In the genomic region with DNA sequence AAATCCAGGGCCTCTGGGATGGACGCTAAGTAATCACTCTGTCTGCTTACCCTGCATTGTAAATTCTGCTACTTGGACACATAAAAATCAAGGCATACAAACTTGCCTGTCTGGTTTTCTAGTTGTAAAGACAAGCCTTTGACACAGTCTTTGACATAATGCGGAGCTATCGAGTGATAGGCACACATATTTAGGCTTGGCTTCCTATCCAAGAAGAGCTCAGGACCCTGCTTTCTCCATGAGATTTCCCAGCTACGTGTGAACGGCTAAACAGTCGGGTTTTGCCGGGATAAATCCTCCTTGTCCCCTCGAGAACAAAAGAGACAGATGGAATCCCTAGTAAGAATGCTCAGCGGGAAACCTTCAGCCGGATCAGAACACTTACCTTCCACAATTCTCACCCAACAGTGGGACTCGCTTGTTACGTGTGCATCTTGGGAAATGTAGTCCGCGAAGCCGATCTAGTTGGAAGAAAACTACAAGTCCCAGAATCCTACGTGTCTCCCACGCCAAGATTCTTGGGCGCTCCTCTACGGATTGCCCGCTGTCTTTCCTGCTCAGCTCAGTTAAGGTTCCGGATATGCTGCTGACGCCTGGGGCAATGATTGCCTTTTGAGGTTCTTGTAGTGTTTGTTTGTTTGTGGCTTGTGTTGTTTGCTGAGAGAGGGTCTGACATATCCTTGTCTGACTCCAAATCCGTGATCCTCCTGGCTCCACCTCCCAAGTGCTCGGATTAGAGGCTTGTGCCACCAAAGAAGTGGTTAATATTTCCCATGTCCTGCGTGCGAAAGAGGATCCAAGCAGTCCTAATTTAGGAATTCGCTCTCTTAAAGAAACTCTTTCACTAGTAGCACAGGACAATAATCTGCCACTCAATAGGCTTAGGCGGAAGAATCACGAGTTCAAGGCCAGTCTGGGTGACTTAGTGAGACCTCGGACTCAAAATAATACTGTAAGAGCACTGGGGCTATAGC, we compare ENCODE assay signal across 8 mouse cellular contexts. TPM values are rescaled to one million over a fixed set of nuclear protein-coding genes. Genes with fewer than 3 reads are reported as not detected.
A peak's percentile ranks its signal among the peaks of the same experiment; 100 is the strongest.
DNase-seq lines count a peak whose midpoint lies in the region; ATAC-seq and TF ChIP-seq lines count a peak whose summit lies in the region.

Gene Sirt4 (minus strand): TSS at position 779 of the 974 bp plus-strand sequence.

- no peak for TF ChIP-seq CTCF in midbrain, postnatal 0 days (IDR thresholded peaks at IDR 0.05)

- H3K9ac ChIP-seq in embryonic facial prominence, embryonic 15.5 days, result peak within 1 kb of the TSS; percentile 56
- H3K9ac ChIP-seq in limb, embryonic 14.5 days (ENCODE audit: low read depth, low read length, severe bottlenecking), result peak within 1 kb of the TSS; percentile 41
- H3K9ac ChIP-seq in midbrain, postnatal 0 days (replicated peaks; ENCODE audit: low read length, poor library complexity, severe bottlenecking), result peak within 1 kb of the TSS; percentile 63
- peak within 1 kb of the TSS; percentile 45 for H3K9ac ChIP-seq in stomach, embryonic 14.5 days (replicated peaks; ENCODE audit: low read depth, low read length)

- peak; percentile 24; the same call in 1 of the 2 replicates for TF ChIP-seq POLR2A in limb, embryonic 14.5 days (IDR thresholded peaks at IDR 0.05; ENCODE audit: borderline replicate concordance, extremely low read depth, insufficient read depth, insufficient read length)

- H3K36me3 ChIP-seq in embryonic facial prominence, embryonic 15.5 days, result peaks cover 7% of the 10 kb centered on the region
- peaks cover 11% of the 10 kb centered on the region for H3K36me3 ChIP-seq in limb, embryonic 14.5 days (ENCODE audit: control insufficient read depth, insufficient read depth, low read length)
- 0 out of 2 replicates have a peak, but pooled peaks cover 2% of the 10 kb centered on the region for H3K36me3 ChIP-seq in midbrain, postnatal 0 days (ENCODE audit: insufficient read depth, low read length)
- peaks cover 5% of the 10 kb centered on the region; the same call in 1 of the 2 replicates for H3K36me3 ChIP-seq in stomach, embryonic 14.5 days (ENCODE audit: control insufficient read depth, insufficient read depth, low read length)

- peak within 1 kb of the TSS; percentile 88 for H3K27ac ChIP-seq in embryonic facial prominence, embryonic 15.5 days (replicated peaks)
- H3K27ac ChIP-seq in limb, embryonic 14.5 days (replicated peaks; ENCODE audit: low read depth, low read length), result peak within 1 kb of the TSS; percentile 40; the same call in 1 of the 2 replicates
- H3K27ac ChIP-seq in midbrain, postnatal 0 days (ENCODE audit: low read depth, low read length), result peak within 1 kb of the TSS; percentile 85
- peak within 1 kb of the TSS; percentile 68; the same call in 1 of the 2 replicates for H3K27ac ChIP-seq in stomach, embryonic 14.5 days (ENCODE audit: low read length)

- H3K4me1 ChIP-seq in embryonic facial prominence, embryonic 15.5 days, result peaks cover 26% of the 10 kb centered on the region
- H3K4me1 ChIP-seq in limb, embryonic 14.5 days (ENCODE audit: control insufficient read depth, insufficient read depth, low read length), result peaks cover 20% of the 10 kb centered on the region
- H3K4me1 ChIP-seq in midbrain, postnatal 0 days (ENCODE audit: insufficient read depth, low read length), result peaks cover 13% of the 10 kb centered on the region; the same call in 1 of the 2 replicates
- peaks cover 5% of the 10 kb centered on the region; the same call in 1 of the 2 replicates for H3K4me1 ChIP-seq in stomach, embryonic 14.5 days (ENCODE audit: control insufficient read depth, insufficient read depth, low read length)

- 5% methylated on average over 30 of the region's 30 CpGs for WGBS in embryonic facial prominence, embryonic 15.5 days
- 8% methylated on average over 30 of the region's 30 CpGs for WGBS in limb, embryonic 14.5 days
- WGBS in midbrain, postnatal 0 days, result 6% methylated on average over 30 of the region's 30 CpGs
- 7% methylated on average over 30 of the region's 30 CpGs for WGBS in stomach, embryonic 14.5 days

- DNase-seq in B cell, adult 2 months, result peak; percentile 67 to 72
- DNase-seq in adrenal gland, postnatal 4 days (ENCODE audit: low spot score in 2 of 2), result peak in 1 of 2 experiments; percentile 50
- DNase-seq in heart, adult 8-10 months (ENCODE audit: low spot score), result peak; percentile 94
- peak; percentile 96 for DNase-seq in kidney, adult 9 months
- peak; percentile 98 for DNase-seq in limb, embryonic 14.5 days (ENCODE audit: low spot score)
- DNase-seq in midbrain, postnatal 0 days (ENCODE audit: low spot score), result peak; percentile 99

- no peaks in the 10 kb centered on the region for H3K9me3 ChIP-seq in embryonic facial prominence, embryonic 15.5 days (replicated peaks)
- no peaks in the 10 kb centered on the region for H3K9me3 ChIP-seq in limb, embryonic 14.5 days (ENCODE audit: control insufficient read depth, low read length)
- H3K9me3 ChIP-seq in midbrain, postnatal 0 days (ENCODE audit: low read length), result no peaks in the 10 kb centered on the region
- no peaks in the 10 kb centered on the region for H3K9me3 ChIP-seq in stomach, embryonic 14.5 days (ENCODE audit: control insufficient read depth, low read depth, low read length)

- peak; percentile 87 for ATAC-seq in embryonic facial prominence, embryonic 15.5 days (ENCODE audit: insufficient number of reproducible peaks, low FRiP score, low TSS enrichment, low read depth)
- ATAC-seq in limb, embryonic 14.5 days (ENCODE audit: low FRiP score, low read depth), result peak; percentile 84
- peak; percentile 86 for ATAC-seq in midbrain, postnatal 0 days (ENCODE audit: low FRiP score)
- ATAC-seq in stomach, embryonic 14.5 days (ENCODE audit: insufficient number of reproducible peaks, insufficient read depth, low FRiP score, low read depth), result peak; percentile 90

- H3K27me3 ChIP-seq in embryonic facial prominence, embryonic 15.5 days, result no peaks in the 10 kb centered on the region; the same call in none of the 2 replicates
- H3K27me3 ChIP-seq in limb, embryonic 14.5 days (ENCODE audit: control insufficient read depth, insufficient read depth, low read length), result peaks cover 12% of the 10 kb centered on the region; the same call in 1 of the 2 replicates
- H3K27me3 ChIP-seq in midbrain, postnatal 0 days (ENCODE audit: insufficient read depth, low read length), result no peaks in the 10 kb centered on the region
- H3K27me3 ChIP-seq in stomach, embryonic 14.5 days (ENCODE audit: control insufficient read depth, insufficient read depth, low read length), result no peaks in the 10 kb centered on the region

- peak within 1 kb of the TSS; percentile 53 for H3K4me3 ChIP-seq in embryonic facial prominence, embryonic 15.5 days (replicated peaks)
- peak within 1 kb of the TSS; percentile 49 for H3K4me3 ChIP-seq in limb, embryonic 14.5 days (replicated peaks; ENCODE audit: low read length)
- peak within 1 kb of the TSS; percentile 44 for H3K4me3 ChIP-seq in midbrain, postnatal 0 days (ENCODE audit: low read depth, low read length)
- H3K4me3 ChIP-seq in stomach, embryonic 14.5 days (ENCODE audit: low read depth, low read length), result peak within 1 kb of the TSS; percentile 31

- peak within 1 kb of the TSS; percentile 69 for H3K4me2 ChIP-seq in embryonic facial prominence, embryonic 15.5 days (replicated peaks)
- H3K4me2 ChIP-seq in limb, embryonic 14.5 days (replicated peaks; ENCODE audit: low read depth, low read length, severe bottlenecking), result peak within 1 kb of the TSS; percentile 68
- H3K4me2 ChIP-seq in midbrain, postnatal 0 days (ENCODE audit: low read depth, low read length, poor library complexity, severe bottlenecking), result peak within 1 kb of the TSS; percentile 65
- H3K4me2 ChIP-seq in stomach, embryonic 14.5 days (replicated peaks; ENCODE audit: low read depth, low read length), result peak within 1 kb of the TSS; percentile 62

RNA-seq across cellular contexts. Expression of gene Sirt4, which starts in this region (rescaled TPM):
- 10 to 100 TPM; 29.9 to 31.3 TPM for total RNA-seq in adrenal gland, postnatal 4 days (2021)
- polyA plus RNA-seq in embryonic facial prominence, embryonic 15.5 days (2015; fragmentation: Nextera tagmentation; extraction: Ambion mirVana), result 29.2 and 32.8 TPM in 2 replicates
- 10 to 100 TPM; 17.9 to 21.4 (median 19.6) TPM for total RNA-seq in heart, adult 8-10 months (2022)
- polyA plus RNA-seq in limb, embryonic 14.5 days (2012; rRNA removed), result 69.2 and 82.4 TPM in 2 replicates
- polyA plus RNA-seq in limb, embryonic 14.5 days (2014; fragmentation: Nextera tagmentation; extraction: Ambion mirVana), result 20.4 and 24.1 TPM in 2 replicates
- 19.5 and 25.6 TPM in 2 replicates for total RNA-seq in midbrain, postnatal 0 days (2014; rRNA removed)
- 22.4 and 27.0 TPM in 2 replicates for polyA plus RNA-seq in midbrain, postnatal 0 days (2015; fragmentation: Nextera tagmentation; extraction: Ambion mirVana)
- 20.9 and 23.5 TPM in 2 replicates for polyA plus RNA-seq in stomach, embryonic 14.5 days (2014; fragmentation: Nextera tagmentation; extraction: Ambion mirVana)
